Mouse (Mus musculus) brain, embryonic 14.5 days (tissue): ENCODE measurements around the gene Nfic.

ENCODE experiments used
- CTCF ChIP-seq: fragments of 200-500 bp; IDR thresholded peaks from 2 replicates; pipeline ENCODE4 v1.5.1; 2012; ENCODE audit warnings: inconsistent platforms, mild to moderate bottlenecking, moderate library complexity, borderline replicate concordance; ENCODE audit not compliant: insufficient read depth, insufficient read length; ENCODE audit errors: extremely low read depth
- POLR2A ChIP-seq: fragments of 200-500 bp; IDR thresholded peaks from 2 replicates; pipeline ENCODE4 v1.6.1; 2012; ENCODE audit warnings: mild to moderate bottlenecking, inconsistent platforms, borderline replicate concordance; ENCODE audit not compliant: poor library complexity, insufficient read depth, insufficient read length, severe bottlenecking; ENCODE audit errors: extremely low read depth

- TF ChIP-seq CTCF (no peak), POLR2A (no peak)
Observed at GRCm38 (mm10) chr10:81428507-81428870, 26.9 kb downstream of the Nfic start.
